Mouse (Mus musculus): ENCODE measurements around the gene Dcpp3. TPM values are rescaled to one million over a fixed set of nuclear protein-coding genes. Genes with fewer than 3 reads are reported as not detected.
A peak's percentile ranks its signal among the peaks of the same experiment; 100 is the strongest.
"Not testable (repeated sequence)": the region's sequence is repeated elsewhere in the genome, so short reads cannot be mapped to it uniquely, and the experiment has no call there.

Dcpp3 gene
- not detected for total RNA-seq (2022)

GRCm38 (mm10) chr17:23917158-23917557, at the start of gene Dcpp3:
Dcpp3 (plus strand) TSS chr17:23917458.
- not testable (repeated sequence) for DNase-seq (ENCODE audit: low spot score in 2 of 2)

- DNase-seq (ENCODE audit: low spot score in 2 of 2) = no peak
These were observed 49.5 kb upstream of the Dcpp3 start, which contains the start of gene Prss21 for GRCm38 (mm10) chr17:23867756-23868155. Prss21 (plus strand) TSS chr17:23868056.

GRCm38 (mm10) chr17:23868513-23868912, 48.7 kb upstream of the Dcpp3 start:
- no peak for DNase-seq (ENCODE audit: low spot score in 2 of 2)

GRCm38 (mm10) chr17:23873884-23874856, 43.1 kb upstream of the Dcpp3 start:
- DNase-seq (ENCODE audit: low spot score in 2 of 2) = no peak

- DNase-seq (ENCODE audit: low spot score in 2 of 2) = peak in 1 of 2 experiments; percentile 32
These were observed 40.5 kb upstream of the Dcpp3 start for GRCm38 (mm10) chr17:23876741-23877140.

- no peak for DNase-seq (ENCODE audit: low spot score in 2 of 2)
These were observed 40.1 kb upstream of the Dcpp3 start for GRCm38 (mm10) chr17:23877166-23877565.

GRCm38 (mm10) chr17:23880576-23880975, 36.7 kb upstream of the Dcpp3 start, which contains the start of the genes Dcpp1 and Dcpp2:
Dcpp1 (plus strand) TSS chr17:23880876.
Dcpp2 (plus strand) TSS chr17:23880880.
- DNase-seq (ENCODE audit: low spot score in 2 of 2) = not testable (repeated sequence)

GRCm38 (mm10) chr17:23924531-23925007, 7.3 kb downstream of the Dcpp3 start:
- peak; percentile 80 to 86 for DNase-seq (ENCODE audit: low spot score in 2 of 2)

- peak; percentile 32 to 60 for DNase-seq (ENCODE audit: low spot score in 2 of 2)
These were observed 7.8 kb downstream of the Dcpp3 start for GRCm38 (mm10) chr17:23925090-23925493.

- no peak for DNase-seq (ENCODE audit: low spot score in 2 of 2)
These were observed 13.9 kb downstream of the Dcpp3 start for GRCm38 (mm10) chr17:23931157-23931556.

- no peak for DNase-seq (ENCODE audit: low spot score in 2 of 2)
These were observed 24.1 kb downstream of the Dcpp3 start, which contains the start of gene Sbp for GRCm38 (mm10) chr17:23941372-23941771. Sbp (plus strand) TSS chr17:23941672.

GRCm38 (mm10) chr17:23947486-23947885, 30.2 kb downstream of the Dcpp3 start:
- DNase-seq (ENCODE audit: low spot score in 2 of 2) = peak in 1 of 2 experiments; percentile 14

GRCm38 (mm10) chr17:23949068-23949467, 31.8 kb downstream of the Dcpp3 start:
- no peak for DNase-seq (ENCODE audit: low spot score in 2 of 2)

- not testable (repeated sequence) for DNase-seq (ENCODE audit: low spot score in 2 of 2)
These were observed 33.6 kb downstream of the Dcpp3 start for GRCm38 (mm10) chr17:23950828-23951227.

GRCm38 (mm10) chr17:23955174-23955573, 37.9 kb downstream of the Dcpp3 start, which contains the start of gene Sbpl:
Sbpl (minus strand) TSS chr17:23955274.
- DNase-seq (ENCODE audit: low spot score in 2 of 2) = no peak

GRCm38 (mm10) chr17:23960084-23960738, 43.0 kb downstream of the Dcpp3 start:
- DNase-seq (ENCODE audit: low spot score in 2 of 2) = peak; percentile 35 to 72

GRCm38 (mm10) chr17:23961573-23962122, 44.4 kb downstream of the Dcpp3 start:
- no peak for DNase-seq (ENCODE audit: low spot score in 2 of 2)

- no peak for DNase-seq (ENCODE audit: low spot score in 2 of 2)
These were observed 48.7 kb downstream of the Dcpp3 start for GRCm38 (mm10) chr17:23965805-23966425.

- no peak for DNase-seq (ENCODE audit: low spot score in 2 of 2)
These were observed 49.6 kb downstream of the Dcpp3 start for GRCm38 (mm10) chr17:23966658-23967401.

GRCm38 (mm10) chr17:23968780-23969179, 51.5 kb downstream of the Dcpp3 start:
- DNase-seq (ENCODE audit: low spot score in 2 of 2) = no peak

All from left cerebral cortex, adult 8-10 months (tissue).